ENCODE assay signal across 13 mouse cellular contexts in the genomic region with DNA sequence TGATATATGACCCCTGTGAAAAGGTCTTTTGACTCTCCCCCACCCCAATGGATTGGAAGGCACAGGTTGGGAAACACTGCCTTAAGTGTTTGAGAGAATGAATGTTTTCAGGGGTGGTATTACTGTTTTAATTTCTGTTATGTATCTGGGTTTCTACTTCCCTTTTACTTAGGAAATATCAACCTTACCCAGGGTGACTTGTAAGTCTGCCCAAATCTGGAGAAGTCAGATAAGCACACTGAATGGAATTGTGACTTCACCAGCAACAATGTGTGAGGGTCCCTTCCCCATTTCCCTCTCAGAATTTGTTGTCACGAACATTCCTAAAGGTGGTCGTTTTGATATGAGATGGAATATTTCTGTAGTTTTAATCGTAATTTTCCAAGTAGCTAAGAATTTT.
"Had no signal": no experiment of that assay in that cellular context is flagged by ENCODE, and none has a peak within 500 bp of the region (broad histone marks: within the 10 kb centered on the region; RNA-seq: fewer than 3 reads in every experiment).

No protein-coding gene starts in this region.

- DNase-seq: lung, adult 18-20 months; lung, embryonic 14.5 days; lung, postnatal 10 days; lung, postnatal 4 days; midbrain, embryonic 14.5 days; retina, postnatal 1 day; right cerebral cortex, adult 18-20 months; right cerebral cortex, postnatal 25 days; right cerebral cortex, postnatal 4 days; spleen, adult 18-20 months; thymus, adult 2 months; thymus, postnatal 36 days had no signal

- ATAC-seq: midbrain, embryonic 16.5 days had no signal
